Mouse (Mus musculus) macrophage (primary cell): ENCODE results near the gene Btbd17. TPM values are rescaled to one million over a fixed set of nuclear protein-coding genes. Genes with fewer than 3 reads are reported as not detected.
A peak's percentile ranks its signal among the peaks of the same experiment; 100 is the strongest.

Experiments used
- H3K27ac ChIP-seq: fragments of 350-480 bp; formaldehyde crosslinking; 2 replicates; pipeline ENCODE4 v1.9.0; 2021
- H3K36me3 ChIP-seq: fragments of 350-480 bp; formaldehyde crosslinking; 2 replicates; pipeline ENCODE4 v1.9.0; 2021; ENCODE audit errors: inconsistent target
- H3K4me3 ChIP-seq: fragments of 350-480 bp; formaldehyde crosslinking; 2 replicates; pipeline ENCODE4 v1.9.0; 2021; ENCODE audit errors: inconsistent target
- H3K79me2 ChIP-seq: fragments of 350-480 bp; formaldehyde crosslinking; 2 replicates; pipeline ENCODE4 v1.9.0; 2021; ENCODE audit errors: inconsistent target
- WGBS: methylation state at CpG from one replicate; pipeline ENCODE4 v1.1.7; 2026; ENCODE audit warnings: inconsistent platforms; ENCODE audit not compliant: missing documents; 5-methylcytosine and 5-hydroxymethylcytosine counted together
- polyA plus RNA-seq: library from polyadenylated mRNA; stranded (reverse); fragments of 250-400 nt; gene quantifications from 3 replicates; pipeline ENCODE4 v1.2.4, GENCODE M21; 2018; ENCODE audit warnings: inconsistent platforms

Btbd17 gene
- polyA plus RNA-seq, 1 experiment from 2014 or later, result not detected

DNA sequence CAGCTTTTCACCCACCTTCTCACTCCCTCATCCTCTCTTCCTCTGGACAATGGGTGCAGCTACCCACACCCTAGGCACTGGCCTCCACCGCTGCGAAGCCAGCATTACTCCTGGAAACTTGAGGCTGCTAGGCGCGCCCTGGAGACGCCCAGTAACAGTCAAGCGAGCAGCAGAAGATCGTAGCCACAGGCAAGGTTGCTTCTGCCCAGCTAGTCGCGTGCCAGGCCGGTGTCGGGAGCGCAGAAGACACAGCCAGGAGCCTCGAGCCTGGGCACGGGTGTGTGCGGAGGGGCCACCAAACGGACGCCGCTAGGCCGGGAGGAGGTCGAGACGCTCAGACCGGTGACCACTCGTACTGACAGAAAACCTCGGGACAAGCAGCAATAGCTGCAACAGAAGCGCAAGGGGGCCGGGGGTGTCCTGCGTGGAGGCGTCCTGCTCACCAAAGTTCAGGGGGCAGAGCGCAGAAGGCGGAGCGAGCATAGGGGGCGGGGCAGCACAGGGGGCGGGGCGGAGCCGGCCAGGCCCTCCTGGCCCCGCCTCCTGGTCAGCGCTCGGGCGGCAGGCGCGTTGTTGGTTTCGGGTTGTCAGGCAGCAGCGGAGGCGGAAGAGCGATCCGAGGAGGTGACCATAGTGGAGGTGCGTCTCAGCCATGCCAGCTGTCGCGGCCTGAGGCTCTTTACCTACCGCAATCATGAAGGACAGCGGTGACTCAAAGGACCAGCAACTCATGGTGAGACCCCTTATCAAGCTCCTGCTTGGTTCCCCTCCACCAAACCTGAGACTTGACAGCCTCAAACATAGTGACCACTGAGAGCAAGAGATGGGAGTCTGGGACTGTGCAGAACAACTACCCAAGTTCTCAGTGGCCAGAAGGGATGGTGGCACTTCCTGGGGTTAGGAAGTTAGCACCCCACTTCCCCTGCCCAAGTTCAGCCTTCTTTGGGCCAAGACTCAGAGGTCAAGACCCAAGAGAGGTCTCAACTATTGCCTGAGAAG, 30.6 kb downstream of the Btbd17 start, which contains the start of gene Kif19a:
Gene Kif19a, plus strand, starts transcription at position 569 of the 999 bp plus-strand sequence.
- 10% methylated on average over 49 of the region's 51 CpGs for WGBS
- no peaks in the 10 kb centered on the region for H3K79me2 ChIP-seq
- no peak within 1 kb of the TSS for H3K27ac ChIP-seq
- H3K36me3 ChIP-seq, result no peaks in the 10 kb centered on the region
- H3K4me3 ChIP-seq, result peak within 1 kb of the TSS; percentile 18; the same call in 1 of the 2 replicates

DNA sequence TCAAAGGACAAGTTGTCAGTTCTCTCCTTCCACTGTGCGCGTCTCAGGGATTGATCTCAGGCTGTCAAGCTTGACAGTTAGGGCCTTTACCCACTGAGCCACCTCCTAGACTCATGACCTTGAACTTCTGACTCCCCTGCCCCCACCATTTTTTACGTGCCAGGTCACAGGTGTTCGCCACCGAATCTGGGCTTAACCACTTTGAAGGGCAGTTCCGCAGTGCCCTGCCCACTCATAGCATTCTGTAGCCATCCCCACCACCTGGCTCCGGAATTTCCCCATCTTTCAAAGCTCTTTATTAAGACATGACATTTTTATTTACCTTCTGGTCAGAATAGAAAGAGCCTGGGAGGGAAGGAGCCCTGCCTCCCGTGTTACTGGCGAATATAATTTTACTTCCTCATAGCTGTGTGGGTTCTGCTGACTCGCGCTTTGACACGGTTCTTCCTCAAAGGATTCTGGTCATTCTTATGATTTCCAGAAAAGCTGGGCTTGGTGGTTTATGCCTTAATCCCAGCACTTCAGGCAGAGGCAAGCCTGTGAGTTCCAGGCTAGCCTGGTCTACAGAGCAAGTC, 48.1 kb downstream of the Btbd17 start:
- no peaks in the 10 kb centered on the region for H3K36me3 ChIP-seq
- WGBS, result 23% methylated on average over 11 of the region's 12 CpGs
- no peaks in the 10 kb centered on the region for H3K79me2 ChIP-seq
- H3K27ac ChIP-seq, result no peak overlapping the region
- H3K4me3 ChIP-seq, result no peak overlapping the region

DNA sequence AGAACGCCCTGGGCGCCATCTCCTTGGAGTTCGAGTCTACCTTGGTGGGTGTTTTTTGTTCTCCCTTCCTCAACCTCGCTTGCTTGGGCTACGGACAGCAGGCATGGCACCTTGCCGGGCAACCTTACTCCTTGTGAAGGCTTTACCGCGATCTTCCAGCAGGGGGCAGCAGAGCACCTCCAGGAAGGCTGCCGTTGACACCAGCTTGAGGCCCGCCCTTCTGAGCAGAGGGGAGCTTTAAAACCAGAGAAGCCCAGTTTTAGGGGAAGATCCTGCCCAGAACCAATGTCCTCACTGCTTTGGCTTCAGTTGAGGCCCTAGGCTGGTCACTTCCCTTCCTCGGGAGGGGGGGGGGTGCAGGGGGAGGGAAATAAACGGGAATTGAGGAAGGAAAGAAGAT, 50.6 kb downstream of the Btbd17 start:
- Histone ChIP-seq H3K4me3 (no peak overlapping the region), H3K79me2 (no peaks in the 10 kb centered on the region), H3K36me3 (no peaks in the 10 kb centered on the region), H3K27ac (no peak overlapping the region)
- 2% methylated on average over 12 of the region's 12 CpGs for WGBS

DNA sequence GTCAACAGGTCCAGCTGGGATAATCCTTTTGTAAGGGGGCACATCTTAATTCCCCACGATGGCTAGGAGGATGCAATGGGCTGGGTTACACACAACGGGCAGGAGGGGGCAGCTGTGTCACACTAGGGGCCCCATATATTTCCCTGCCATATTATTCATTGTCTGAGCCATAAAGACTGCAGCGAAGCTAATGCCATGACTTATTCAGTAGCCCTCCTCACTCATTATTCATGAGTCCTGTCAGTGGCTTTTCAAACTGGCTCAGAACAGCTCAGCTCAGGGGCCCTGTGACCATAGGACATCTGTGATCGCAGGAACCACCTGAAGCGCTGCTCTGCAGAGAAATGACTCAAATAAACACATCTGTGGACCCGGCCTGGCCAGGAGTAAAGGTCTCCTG, 54.3 kb downstream of the Btbd17 start:
- H3K36me3 ChIP-seq, result no peaks in the 10 kb centered on the region
- no peak overlapping the region for H3K27ac ChIP-seq
- no peaks in the 10 kb centered on the region for H3K79me2 ChIP-seq
- no peak overlapping the region for H3K4me3 ChIP-seq
- 78% methylated on average over 6 of the region's 6 CpGs for WGBS

Other genes with a start within 250 kb of the Btbd17 start
- gene Rpl38, start 127.4 kb downstream of the Btbd17 start, polyA plus RNA-seq, result 892 to 1,637 TPM (median 1,558 TPM) in 3 replicates
- 65.9 to 116 TPM (median 90.0 TPM) in 3 replicates for gene Ttyh2, start 120.5 kb downstream of the Btbd17 start, polyA plus RNA-seq
- gene Dnaic2, start 68.5 kb downstream of the Btbd17 start, polyA plus RNA-seq, result 0.09 TPM in 1 of 3 replicates, not detected in the others
- 0.67 to 2.7 TPM (median 1.9 TPM) in 3 replicates for gene Kif19a, start 30.6 kb downstream of the Btbd17 start, polyA plus RNA-seq
- not detected in 3 replicates for gene Gpr142, start 3.0 kb upstream of the Btbd17 start, polyA plus RNA-seq
- gene Gprc5c, start 55.2 kb upstream of the Btbd17 start, polyA plus RNA-seq, result 1.8 to 17.4 TPM (median 8.2 TPM) in 3 replicates
- 86.9 to 197 TPM (median 152 TPM) in 3 replicates for gene Cd300a, start 94.1 kb upstream of the Btbd17 start, polyA plus RNA-seq
- 149 to 198 TPM (median 167 TPM) in 3 replicates for gene Cd300lb, start 138.4 kb upstream of the Btbd17 start, polyA plus RNA-seq
- gene Cd300c, start 173.2 kb upstream of the Btbd17 start, polyA plus RNA-seq, result 0.56 TPM in 1 of 3 replicates, not detected in the others
- gene Cd300ld, start 194.0 kb upstream of the Btbd17 start, polyA plus RNA-seq, result 65.0 to 269 TPM (median 145 TPM) in 3 replicates
- 329 to 356 TPM (median 335 TPM) in 3 replicates for gene Cd300c2, start 205.9 kb upstream of the Btbd17 start, polyA plus RNA-seq
- 0.44 to 2.5 TPM (median 1.1 TPM) in 3 replicates for gene Cd300ld2, start 220.2 kb upstream of the Btbd17 start, polyA plus RNA-seq
- 22.8 to 58.2 TPM (median 33.8 TPM) in 3 replicates for gene Cd300ld4, start 231.1 kb upstream of the Btbd17 start, polyA plus RNA-seq
- gene Cd300ld5, start 241.8 kb upstream of the Btbd17 start, polyA plus RNA-seq, result 8.7 to 52.5 TPM (median 20.9 TPM) in 3 replicates